Mouse (Mus musculus): ENCODE data around the gene Igfn1. TPM values are rescaled to one million over a fixed set of nuclear protein-coding genes. Genes with fewer than 3 reads are reported as not detected.
A peak's percentile ranks its signal among the peaks of the same experiment; 100 is the strongest.

Gene Igfn1
- polyA plus RNA-seq, 1 experiment from 2014 or later, result not detected

DNA sequence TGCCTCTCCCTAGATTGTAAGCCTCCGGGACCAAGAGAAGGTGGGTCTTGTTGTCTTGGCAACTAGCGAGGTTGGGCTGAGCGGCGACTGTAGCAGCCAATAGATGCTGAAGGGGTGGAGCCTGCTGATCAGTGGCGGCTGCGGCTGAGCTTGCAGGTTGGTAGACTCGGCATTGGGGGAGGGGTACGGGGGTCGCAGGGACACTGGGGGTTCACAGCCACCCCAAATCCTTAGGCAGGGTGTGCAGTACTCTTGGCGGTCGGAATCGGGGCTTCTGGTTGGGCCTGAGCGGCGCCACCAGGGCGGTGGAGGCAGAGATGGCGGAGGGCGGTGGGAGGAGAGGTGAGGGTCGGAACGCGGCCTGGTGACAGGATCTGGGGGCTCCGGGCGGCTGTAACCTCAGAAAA is 11.8 kb upstream of the Igfn1 start:
- H3K27me3 ChIP-seq (replicated peaks; ENCODE audit: control insufficient read depth, insufficient read depth, low read length), result no peaks in the 10 kb centered on the region
- WGBS, result under 1% methylated on average over 22 of the region's 22 CpGs
- H3K36me3 ChIP-seq (ENCODE audit: control insufficient read depth, insufficient read depth, low read length), result peaks cover 25% of the 10 kb centered on the region
- no peaks in the 10 kb centered on the region for H3K9me3 ChIP-seq (ENCODE audit: control insufficient read depth, low read length)
- DNase-seq (ENCODE audit: low spot score), result peak; percentile 95
- ATAC-seq (replicated peaks; ENCODE audit: low FRiP score, low TSS enrichment, low read depth), result peak; percentile 97
- peak overlapping the region; percentile 84 for H3K4me3 ChIP-seq (ENCODE audit: low read depth, low read length)
- H3K9ac ChIP-seq (ENCODE audit: low read length), result peak overlapping the region; percentile 82
- peak overlapping the region; percentile 67 for H3K27ac ChIP-seq (ENCODE audit: low read depth)
- peak overlapping the region; percentile 95 for H3K4me2 ChIP-seq (ENCODE audit: low read length)
- H3K4me1 ChIP-seq (replicated peaks; ENCODE audit: control insufficient read depth, insufficient read depth, low read length), result peaks cover 9% of the 10 kb centered on the region; the same call in 1 of the 2 replicates

DNA sequence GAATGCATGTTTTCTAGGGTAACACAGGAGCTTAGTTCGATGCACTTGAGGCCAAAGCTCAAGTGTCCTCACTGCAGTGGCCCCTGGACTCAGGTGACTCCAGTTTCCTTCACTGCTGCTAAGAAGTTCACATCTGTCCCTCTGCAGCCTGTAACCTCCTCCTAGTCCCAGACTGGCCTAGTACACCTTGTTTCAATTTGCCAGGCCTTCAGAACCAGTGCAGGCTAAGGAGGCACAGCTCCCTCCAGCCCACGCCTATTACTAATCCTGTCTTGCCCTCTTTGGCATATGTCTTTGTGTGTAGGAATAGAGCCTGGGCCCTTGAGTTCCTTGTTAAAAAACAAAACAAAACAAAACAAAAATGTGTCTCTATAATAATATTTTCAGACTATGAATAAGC is 11.2 kb upstream of the Igfn1 start:
- H3K9me3 ChIP-seq (ENCODE audit: control insufficient read depth, low read length), result no peaks in the 10 kb centered on the region
- ATAC-seq (replicated peaks; ENCODE audit: low FRiP score, low TSS enrichment, low read depth) (no peak), DNase-seq (ENCODE audit: low spot score) (no peak)
- H3K9ac ChIP-seq (ENCODE audit: low read length), result peak overlapping the region; percentile 82
- 79% methylated on average over 2 of the region's 2 CpGs for WGBS
- peaks cover 9% of the 10 kb centered on the region; the same call in 1 of the 2 replicates for H3K4me1 ChIP-seq (replicated peaks; ENCODE audit: control insufficient read depth, insufficient read depth, low read length)
- no peak overlapping the region for H3K27ac ChIP-seq (ENCODE audit: low read depth)
- peak overlapping the region; percentile 84 for H3K4me3 ChIP-seq (ENCODE audit: low read depth, low read length)
- H3K4me2 ChIP-seq (ENCODE audit: low read length), result peak overlapping the region; percentile 95
- no peaks in the 10 kb centered on the region for H3K27me3 ChIP-seq (replicated peaks; ENCODE audit: control insufficient read depth, insufficient read depth, low read length)
- H3K36me3 ChIP-seq (ENCODE audit: control insufficient read depth, insufficient read depth, low read length), result peaks cover 19% of the 10 kb centered on the region

DNA sequence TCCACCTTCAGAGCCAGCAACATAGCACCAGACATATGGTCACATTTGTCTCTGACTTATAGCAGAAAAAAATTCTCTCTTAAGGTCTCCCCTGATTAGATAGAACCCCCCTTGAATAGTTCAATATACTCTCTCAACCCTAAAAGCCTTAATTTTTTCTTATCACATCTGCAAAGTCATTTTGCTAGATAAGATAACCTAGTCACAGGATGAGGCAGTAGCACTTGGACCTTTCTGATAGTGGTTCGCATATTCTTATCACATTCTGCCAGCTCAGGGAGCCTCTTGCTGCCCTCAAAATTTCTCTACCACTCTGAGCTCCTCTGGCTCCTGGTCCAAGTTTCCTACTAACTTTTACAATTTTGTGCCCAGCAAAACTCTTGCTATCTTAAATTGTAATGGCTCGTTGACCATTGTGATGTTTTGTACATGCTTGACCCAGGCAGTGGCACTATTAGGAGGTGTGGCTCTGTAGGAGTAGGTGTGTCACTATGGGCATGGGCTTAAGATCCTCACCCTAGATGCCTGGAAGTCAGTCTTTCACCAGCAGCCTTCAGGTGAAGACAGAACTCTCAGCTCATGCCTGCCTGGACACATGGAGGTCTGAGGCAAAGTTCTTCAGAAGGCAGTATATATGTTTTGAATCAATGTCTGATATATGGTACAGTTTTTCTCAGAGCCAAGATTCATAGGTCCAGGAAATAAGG is 8.8 kb upstream of the Igfn1 start:
- Histone ChIP-seq H3K9ac (ENCODE audit: low read length) (no peak overlapping the region), H3K27me3 (replicated peaks; ENCODE audit: control insufficient read depth, insufficient read depth, low read length) (no peaks in the 10 kb centered on the region), H3K9me3 (ENCODE audit: control insufficient read depth, low read length) (no peaks in the 10 kb centered on the region), H3K4me1 (replicated peaks; ENCODE audit: control insufficient read depth, insufficient read depth, low read length) (peaks cover 9% of the 10 kb centered on the region; the same call in 1 of the 2 replicates), H3K4me3 (ENCODE audit: low read depth, low read length) (no peak overlapping the region), H3K36me3 (ENCODE audit: control insufficient read depth, insufficient read depth, low read length) (no peaks in the 10 kb centered on the region), H3K4me2 (ENCODE audit: low read length) (no peak overlapping the region), H3K27ac (ENCODE audit: low read depth) (no peak overlapping the region)
- no peak for ATAC-seq (replicated peaks; ENCODE audit: low FRiP score, low TSS enrichment, low read depth)
- WGBS, result 66% methylated on average over 2 of the region's 2 CpGs
- DNase-seq (ENCODE audit: low spot score), result no peak

DNA sequence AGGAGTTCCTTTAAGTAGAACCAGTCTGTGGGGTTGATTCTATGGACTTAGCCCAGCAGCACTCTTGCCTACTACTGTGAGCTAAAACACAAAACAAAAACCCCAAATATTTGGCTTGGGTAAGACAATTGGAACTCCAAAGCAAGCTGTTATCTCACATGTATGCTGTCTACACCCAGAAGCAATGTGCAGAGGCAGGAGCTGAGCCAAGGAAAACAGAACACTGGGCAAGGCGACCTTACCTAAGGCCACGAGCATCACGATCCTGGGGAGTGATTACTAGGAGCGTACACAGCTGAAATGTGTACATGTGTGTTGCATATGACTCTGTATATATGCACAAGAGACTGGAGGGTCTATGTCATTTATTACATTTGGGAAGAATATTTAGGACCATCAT is 7.4 kb upstream of the Igfn1 start:
- Histone ChIP-seq H3K27me3 (replicated peaks; ENCODE audit: control insufficient read depth, insufficient read depth, low read length) (no peaks in the 10 kb centered on the region), H3K9me3 (ENCODE audit: control insufficient read depth, low read length) (no peaks in the 10 kb centered on the region), H3K4me3 (ENCODE audit: low read depth, low read length) (no peak overlapping the region), H3K36me3 (ENCODE audit: control insufficient read depth, insufficient read depth, low read length) (no peaks in the 10 kb centered on the region), H3K9ac (ENCODE audit: low read length) (no peak overlapping the region), H3K4me1 (replicated peaks; ENCODE audit: control insufficient read depth, insufficient read depth, low read length) (no peaks in the 10 kb centered on the region), H3K27ac (ENCODE audit: low read depth) (no peak overlapping the region), H3K4me2 (ENCODE audit: low read length) (no peak overlapping the region)
- DNase-seq (ENCODE audit: low spot score), result no peak
- 78% methylated on average over 4 of the region's 4 CpGs for WGBS
- no peak for ATAC-seq (replicated peaks; ENCODE audit: low FRiP score, low TSS enrichment, low read depth)

DNA sequence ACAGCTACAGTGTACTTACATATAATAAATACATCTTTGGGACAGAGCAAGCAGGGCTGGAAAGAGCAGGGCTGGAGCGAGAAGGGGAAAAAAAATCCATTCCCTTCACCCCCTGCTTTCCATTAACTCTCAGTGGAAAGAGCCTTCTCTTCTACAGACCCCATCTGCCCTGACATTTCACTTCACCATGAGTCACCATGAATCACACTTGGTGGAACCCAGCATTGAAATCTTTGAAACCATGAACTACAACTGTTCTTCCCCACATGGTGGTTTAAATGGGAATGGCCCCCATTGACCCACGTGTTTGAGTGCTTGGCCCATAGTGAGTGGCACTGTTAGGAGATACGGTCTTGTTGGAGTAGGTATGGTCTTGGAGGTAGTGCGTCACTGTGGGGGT is 4.1 kb upstream of the Igfn1 start:
- H3K27ac ChIP-seq (ENCODE audit: low read depth), result no peak overlapping the region
- DNase-seq (ENCODE audit: low spot score) (no peak), ATAC-seq (replicated peaks; ENCODE audit: low FRiP score, low TSS enrichment, low read depth) (no peak)
- H3K4me3 ChIP-seq (ENCODE audit: low read depth, low read length), result no peak overlapping the region
- no peak overlapping the region for H3K4me2 ChIP-seq (ENCODE audit: low read length)
- 0 out of 2 replicates have a peak, but pooled peaks cover 6% of the 10 kb centered on the region for H3K4me1 ChIP-seq (replicated peaks; ENCODE audit: control insufficient read depth, insufficient read depth, low read length)
- WGBS, result 90% methylated on average over 4 of the region's 4 CpGs
- H3K9ac ChIP-seq (ENCODE audit: low read length), result no peak overlapping the region
- H3K36me3 ChIP-seq (ENCODE audit: control insufficient read depth, insufficient read depth, low read length), result no peaks in the 10 kb centered on the region
- H3K27me3 ChIP-seq (replicated peaks; ENCODE audit: control insufficient read depth, insufficient read depth, low read length), result peaks cover 11% of the 10 kb centered on the region; the same call in 1 of the 2 replicates
- H3K9me3 ChIP-seq (ENCODE audit: control insufficient read depth, low read length), result no peaks in the 10 kb centered on the region

DNA sequence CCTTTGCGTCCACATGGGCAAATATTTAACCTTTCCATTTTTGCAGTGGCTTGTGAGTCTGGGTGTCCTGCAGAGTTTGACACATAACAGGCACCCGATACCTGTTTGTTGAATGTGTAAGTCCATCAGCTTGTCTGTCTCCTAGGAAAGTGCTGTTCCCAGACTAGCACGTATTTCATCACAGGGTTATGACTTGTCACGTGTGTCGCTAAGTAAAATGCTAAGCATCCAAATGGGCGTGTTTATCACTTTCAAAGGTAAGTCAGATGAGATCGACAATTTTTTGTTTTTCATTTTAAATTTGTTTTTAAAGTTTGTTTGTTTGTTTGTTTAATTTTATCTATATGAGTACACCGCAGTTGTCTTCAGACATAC is 2.0 kb upstream of the Igfn1 start:
- Histone ChIP-seq H3K27me3 (replicated peaks; ENCODE audit: control insufficient read depth, insufficient read depth, low read length) (peaks cover 11% of the 10 kb centered on the region; the same call in 1 of the 2 replicates), H3K9me3 (ENCODE audit: control insufficient read depth, low read length) (no peaks in the 10 kb centered on the region), H3K4me1 (replicated peaks; ENCODE audit: control insufficient read depth, insufficient read depth, low read length) (0 out of 2 replicates have a peak, but pooled peaks cover 6% of the 10 kb centered on the region), H3K4me3 (ENCODE audit: low read depth, low read length) (peak overlapping the region; percentile 44), H3K9ac (ENCODE audit: low read length) (no peak overlapping the region; the same call in 1 of the 2 replicates), H3K36me3 (ENCODE audit: control insufficient read depth, insufficient read depth, low read length) (no peaks in the 10 kb centered on the region), H3K27ac (ENCODE audit: low read depth) (no peak overlapping the region), H3K4me2 (ENCODE audit: low read length) (peak overlapping the region; percentile 90)
- ATAC-seq (replicated peaks; ENCODE audit: low FRiP score, low TSS enrichment, low read depth) (peak; percentile 52; the same call in 1 of the 2 replicates), DNase-seq (ENCODE audit: low spot score) (no peak)
- WGBS, result 17% methylated on average over 8 of the region's 8 CpGs

DNA sequence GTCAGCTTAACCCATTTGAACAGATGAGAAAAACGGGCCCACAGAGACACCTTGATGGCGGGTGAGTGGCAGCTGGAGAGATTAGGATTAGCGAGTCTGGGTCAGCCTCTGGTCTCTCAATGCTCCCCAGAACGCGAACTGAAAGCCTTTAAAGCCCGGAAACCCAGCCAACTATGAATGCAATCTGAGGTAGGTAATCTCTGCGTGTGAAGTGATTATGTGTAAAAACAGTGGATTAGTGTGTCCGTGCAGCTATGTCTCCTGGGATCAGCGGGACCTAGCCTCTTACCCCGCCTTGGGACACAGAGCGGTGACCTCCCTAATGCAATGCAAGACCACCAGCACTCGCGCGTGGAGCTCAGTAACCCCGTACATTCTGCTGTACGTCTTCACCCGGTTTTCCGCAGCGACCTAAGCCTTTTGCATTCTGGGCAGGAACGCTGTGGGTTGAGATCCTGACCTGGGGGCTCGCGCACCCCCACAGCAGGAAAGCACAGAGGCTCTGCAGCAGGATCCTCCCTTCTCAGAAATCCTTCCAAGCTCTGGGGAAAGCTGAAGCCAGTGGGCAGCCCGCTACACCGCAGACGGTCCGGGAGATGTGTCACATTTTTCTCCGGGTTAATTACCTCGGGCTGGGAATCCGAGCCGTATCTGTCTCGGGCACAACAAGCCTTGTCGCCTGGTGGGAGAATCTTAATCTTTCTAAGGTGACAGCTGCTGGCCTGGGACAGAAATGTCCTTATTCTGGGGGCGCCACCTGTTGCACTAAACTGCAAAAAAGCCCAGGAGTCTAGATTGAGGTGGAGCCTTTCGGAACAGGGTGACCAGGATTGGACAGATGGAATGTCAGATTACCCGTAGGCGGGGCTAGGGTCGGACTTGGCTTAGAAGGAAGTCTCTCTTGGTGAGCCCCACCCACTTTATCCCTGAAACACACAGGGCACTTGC is 1.3 kb upstream of the Igfn1 start, which contains the start of gene Tmem9:
Gene Tmem9 (plus strand): TSS at position 940 of the 948 bp plus-strand sequence.
- H3K9ac ChIP-seq (ENCODE audit: low read length), result peak within 1 kb of the TSS; percentile 37; the same call in 1 of the 2 replicates
- no peak within 1 kb of the TSS for H3K27ac ChIP-seq (ENCODE audit: low read depth)
- DNase-seq (ENCODE audit: low spot score), result peak; percentile 80
- ATAC-seq (replicated peaks; ENCODE audit: low FRiP score, low TSS enrichment, low read depth), result peak; percentile 95
- no peaks in the 10 kb centered on the region for H3K9me3 ChIP-seq (ENCODE audit: control insufficient read depth, low read length)
- H3K36me3 ChIP-seq (ENCODE audit: control insufficient read depth, insufficient read depth, low read length), result no peaks in the 10 kb centered on the region
- peak within 1 kb of the TSS; percentile 44 for H3K4me3 ChIP-seq (ENCODE audit: low read depth, low read length)
- peak within 1 kb of the TSS; percentile 90 for H3K4me2 ChIP-seq (ENCODE audit: low read length)
- peaks cover 11% of the 10 kb centered on the region; the same call in 1 of the 2 replicates for H3K27me3 ChIP-seq (replicated peaks; ENCODE audit: control insufficient read depth, insufficient read depth, low read length)
- WGBS, result 4% methylated on average over 37 of the region's 37 CpGs
- H3K4me1 ChIP-seq (replicated peaks; ENCODE audit: control insufficient read depth, insufficient read depth, low read length), result 0 out of 2 replicates have a peak, but pooled peaks cover 6% of the 10 kb centered on the region

DNA sequence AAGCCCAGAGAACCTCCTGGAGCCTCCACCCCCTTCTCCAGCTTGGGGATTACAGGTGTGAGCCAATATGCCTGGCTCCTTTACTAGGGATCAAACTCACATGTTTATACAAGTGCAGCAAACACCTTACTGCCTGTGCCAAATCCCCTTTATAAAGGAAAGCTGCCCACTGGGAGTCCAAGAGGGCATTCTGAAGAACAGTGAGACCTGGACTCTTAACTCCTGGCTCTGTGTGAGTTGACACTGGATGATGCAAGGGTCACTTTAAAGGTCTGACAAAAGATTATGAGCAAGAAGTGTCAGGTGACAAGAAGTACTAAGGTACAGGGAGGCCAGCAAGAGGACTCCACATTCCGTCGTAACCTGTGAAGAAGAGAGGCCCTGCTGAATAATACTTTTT is 4.7 kb downstream of the Igfn1 start:
- H3K9ac ChIP-seq (ENCODE audit: low read length), result no peak overlapping the region
- no peak overlapping the region for H3K4me2 ChIP-seq (ENCODE audit: low read length)
- H3K9me3 ChIP-seq (ENCODE audit: control insufficient read depth, low read length), result no peaks in the 10 kb centered on the region
- WGBS, result 97% methylated on average over 2 of the region's 2 CpGs
- no peaks in the 10 kb centered on the region for H3K36me3 ChIP-seq (ENCODE audit: control insufficient read depth, insufficient read depth, low read length)
- H3K27me3 ChIP-seq (replicated peaks; ENCODE audit: control insufficient read depth, insufficient read depth, low read length), result 0 out of 2 replicates have a peak, but pooled peaks cover 2% of the 10 kb centered on the region
- H3K4me1 ChIP-seq (replicated peaks; ENCODE audit: control insufficient read depth, insufficient read depth, low read length), result no peaks in the 10 kb centered on the region
- ATAC-seq (replicated peaks; ENCODE audit: low FRiP score, low TSS enrichment, low read depth), result no peak
- DNase-seq (ENCODE audit: low spot score), result no peak
- H3K27ac ChIP-seq (ENCODE audit: low read depth), result no peak overlapping the region
- H3K4me3 ChIP-seq (ENCODE audit: low read depth, low read length), result no peak overlapping the region

All from intestine, embryonic 14.5 days (tissue).